Mouse (Mus musculus): ENCODE data around the gene Fam170b.

The Fam170b gene

GRCm38 (mm10) chr14:32833847-32834246 lies at the start of gene Fam170b:
TSS of gene Fam170b (plus strand) at chr14:32833962.
- no peak for DNase-seq (ENCODE audit: low spot score)

GRCm38 (mm10) chr14:32784130-32784747 lies 49.5 kb upstream of the Fam170b start:
- DNase-seq (ENCODE audit: low spot score), result no peak

GRCm38 (mm10) chr14:32784748-32785134 lies 49.0 kb upstream of the Fam170b start:
- no peak for DNase-seq (ENCODE audit: low spot score)

GRCm38 (mm10) chr14:32785556-32786130 lies 48.1 kb upstream of the Fam170b start, which contains the start of gene Tmem273:
TSS of gene Tmem273 (plus strand) at chr14:32785963.
- DNase-seq (ENCODE audit: low spot score), result no peak

GRCm38 (mm10) chr14:32787691-32788090 lies 46.1 kb upstream of the Fam170b start:
- no peak for DNase-seq (ENCODE audit: low spot score)

GRCm38 (mm10) chr14:32796375-32796774 lies 37.4 kb upstream of the Fam170b start:
- no peak for DNase-seq (ENCODE audit: low spot score)

GRCm38 (mm10) chr14:32797803-32798202 lies 36.0 kb upstream of the Fam170b start:
- DNase-seq (ENCODE audit: low spot score), result no peak

- DNase-seq (ENCODE audit: low spot score), result no peak
These were observed 35.4 kb upstream of the Fam170b start for GRCm38 (mm10) chr14:32798355-32798754.

- DNase-seq (ENCODE audit: low spot score), result no peak
These were observed 33.7 kb upstream of the Fam170b start for GRCm38 (mm10) chr14:32800048-32800447.

GRCm38 (mm10) chr14:32801016-32801661 lies 32.6 kb upstream of the Fam170b start:
- peak; percentile 72 for DNase-seq (ENCODE audit: low spot score)

- no peak for DNase-seq (ENCODE audit: low spot score)
These were observed 32.1 kb upstream of the Fam170b start for GRCm38 (mm10) chr14:32801662-32802024.

GRCm38 (mm10) chr14:32810111-32810510 lies 23.7 kb upstream of the Fam170b start:
- DNase-seq (ENCODE audit: low spot score), result no peak

- no peak for DNase-seq (ENCODE audit: low spot score)
These were observed 21.3 kb upstream of the Fam170b start for GRCm38 (mm10) chr14:32812429-32812828.

- DNase-seq (ENCODE audit: low spot score), result no peak
These were observed 18.8 kb upstream of the Fam170b start for GRCm38 (mm10) chr14:32814961-32815360.

- DNase-seq (ENCODE audit: low spot score), result no peak
These were observed 17.2 kb upstream of the Fam170b start for GRCm38 (mm10) chr14:32816533-32816932.

- no peak for DNase-seq (ENCODE audit: low spot score)
These were observed 16.5 kb upstream of the Fam170b start for GRCm38 (mm10) chr14:32817258-32817657.

- DNase-seq (ENCODE audit: low spot score), result no peak
These were observed 14.5 kb upstream of the Fam170b start for GRCm38 (mm10) chr14:32819297-32819696.

- DNase-seq (ENCODE audit: low spot score), result no peak
These were observed 10.9 kb upstream of the Fam170b start for GRCm38 (mm10) chr14:32822812-32823211.

GRCm38 (mm10) chr14:32823861-32824260 lies 9.9 kb upstream of the Fam170b start:
- DNase-seq (ENCODE audit: low spot score), result no peak

GRCm38 (mm10) chr14:32824267-32825150 lies 9.3 kb upstream of the Fam170b start:
- no peak for DNase-seq (ENCODE audit: low spot score)

- peak; percentile 71 for DNase-seq (ENCODE audit: low spot score)
These were observed 8.2 kb upstream of the Fam170b start for GRCm38 (mm10) chr14:32825426-32826032.

- DNase-seq (ENCODE audit: low spot score), result no peak
These were observed 6.6 kb upstream of the Fam170b start for GRCm38 (mm10) chr14:32827165-32827564.
